ENCODE assay signal across 8 mouse cellular contexts in genomic region chr10:43723615-43723937, GRCm38 (mm10).
DNase-seq lines count a peak whose midpoint lies in the region; ATAC-seq and TF ChIP-seq lines count a peak whose summit lies in the region.

No protein-coding gene starts in this region.

- H3K27ac ChIP-seq in spleen, adult 2 months (ENCODE audit: insufficient read depth, low read length): no peak overlapping the region
- H3K27ac ChIP-seq in limb, embryonic 13.5 days: peak overlapping the region; percentile 97
- H3K27ac ChIP-seq in stomach, embryonic 14.5 days (ENCODE audit: low read length): peak overlapping the region; percentile 84

- H3K27me3 ChIP-seq in spleen, adult 2 months (ENCODE audit: control insufficient read depth, insufficient read depth, low read length): no peaks in the 10 kb centered on the region
- no peaks in the 10 kb centered on the region for H3K27me3 ChIP-seq in limb, embryonic 13.5 days
- H3K27me3 ChIP-seq in stomach, embryonic 14.5 days (ENCODE audit: control insufficient read depth, insufficient read depth, low read length): no peaks in the 10 kb centered on the region

- H3K9ac ChIP-seq in limb, embryonic 13.5 days: peak overlapping the region; percentile 59
- H3K9ac ChIP-seq in stomach, embryonic 14.5 days (replicated peaks; ENCODE audit: low read depth, low read length): no peak overlapping the region

- no peaks in the 10 kb centered on the region for H3K36me3 ChIP-seq in spleen, adult 2 months (ENCODE audit: control insufficient read depth, insufficient read depth, low read length)
- no peaks in the 10 kb centered on the region for H3K36me3 ChIP-seq in limb, embryonic 13.5 days
- H3K36me3 ChIP-seq in stomach, embryonic 14.5 days (ENCODE audit: control insufficient read depth, insufficient read depth, low read length): no peaks in the 10 kb centered on the region

- WGBS in spleen, adult 2 months: 19% methylated on average over 12 of the region's 12 CpGs
- under 1% methylated on average over 12 of the region's 12 CpGs for WGBS in limb, embryonic 13.5 days
- 6% methylated on average over 12 of the region's 12 CpGs for WGBS in stomach, embryonic 14.5 days

- no peak for TF ChIP-seq CTCF in spleen, adult 2 months (IDR thresholded peaks at IDR 0.05; ENCODE audit: extremely low read depth, insufficient read depth, insufficient read length, insufficient replicate concordance)

- no peaks in the 10 kb centered on the region for H3K9me3 ChIP-seq in limb, embryonic 13.5 days
- no peaks in the 10 kb centered on the region for H3K9me3 ChIP-seq in stomach, embryonic 14.5 days (ENCODE audit: control insufficient read depth, low read depth, low read length)

- H3K4me1 ChIP-seq in spleen, adult 2 months (ENCODE audit: control insufficient read depth, insufficient read depth, insufficient read length): peaks cover 12% of the 10 kb centered on the region; the same call in 1 of the 2 replicates
- H3K4me1 ChIP-seq in limb, embryonic 13.5 days: peaks cover 51% of the 10 kb centered on the region
- H3K4me1 ChIP-seq in stomach, embryonic 14.5 days (ENCODE audit: control insufficient read depth, insufficient read depth, low read length): peaks cover 29% of the 10 kb centered on the region

- H3K4me3 ChIP-seq in spleen, adult 2 months (ENCODE audit: extremely low read depth, insufficient read depth, insufficient read length): peak overlapping the region; percentile 36; the same call in 1 of the 2 replicates
- peak overlapping the region; percentile 43 for H3K4me3 ChIP-seq in limb, embryonic 13.5 days
- peak overlapping the region; percentile 28 for H3K4me3 ChIP-seq in stomach, embryonic 14.5 days (ENCODE audit: low read depth, low read length)

- TF ChIP-seq POLR2A in spleen, adult 2 months (IDR thresholded peaks at IDR 0.05; ENCODE audit: low read depth, low read length): no peak

- peak overlapping the region; percentile 85 for H3K4me2 ChIP-seq in limb, embryonic 13.5 days (replicated peaks)
- peak overlapping the region; percentile 53 for H3K4me2 ChIP-seq in stomach, embryonic 14.5 days (replicated peaks; ENCODE audit: low read depth, low read length)

- DNase-seq in CD4-positive, CD25-positive, alpha-beta regulatory T cell, adult 2 months (ENCODE audit: low read depth, low spot score): peak; percentile 9
- DNase-seq in spleen, adult 2 months (ENCODE audit: low read depth in 1 of 2, low spot score in 2 of 2): no peak
- DNase-seq in spleen, postnatal 36 days (ENCODE audit: low spot score in 2 of 2): no peak
- DNase-seq in spleen, adult 18-20 months: no peak
- no peak for DNase-seq in left cerebral cortex, postnatal 4 days

- no peak for ATAC-seq in CD4-positive, CD25-positive, alpha-beta regulatory T cell, adult 4 months
- ATAC-seq in limb, embryonic 13.5 days (ENCODE audit: low FRiP score, low read depth): no peak
- no peak for ATAC-seq in stomach, embryonic 14.5 days (ENCODE audit: insufficient number of reproducible peaks, insufficient read depth, low FRiP score, low read depth)

- intact Hi-C loops in left cerebral cortex, postnatal 4 days (cut with DNase I): no loop called here
